Mouse (Mus musculus) limb, embryonic 12.5 days (tissue): ENCODE measurements around the gene Poc1b. TPM values are rescaled to one million over a fixed set of nuclear protein-coding genes. Genes with fewer than 3 reads are reported as not detected.

Experiments
- ATAC-seq: fragments of 200-750 bp; cut with Nextera tagmentation; 2 replicates; pipeline ENCODE4 v1.8.0; 2017; ENCODE audit warnings: low read depth, moderate TSS enrichment; ENCODE audit not compliant: insufficient number of reproducible peaks, insufficient read depth, low FRiP score, low TSS enrichment
- H3K27ac ChIP-seq: fragments of 300-500 bp; sonication (generic); 2 replicates; pipeline ENCODE4 v1.5.1; 2016; ENCODE audit warnings: mild to moderate bottlenecking, moderate library complexity
- H3K27me3 ChIP-seq: fragments of 300-500 bp; sonication (generic); 2 replicates; pipeline ENCODE4 v1.6.1; 2016; ENCODE audit warnings: mild to moderate bottlenecking, moderate library complexity
- H3K36me3 ChIP-seq: fragments of 300-500 bp; sonication (generic); 2 replicates; pipeline ENCODE4 v1.6.1; 2016; ENCODE audit warnings: mild to moderate bottlenecking, moderate library complexity
- H3K4me1 ChIP-seq: fragments of 300-500 bp; sonication (generic); replicated peaks from 2 replicates; pipeline ENCODE4 v1.6.1; 2016
- H3K4me2 ChIP-seq: fragments of 300-500 bp; sonication (generic); 2 replicates; pipeline ENCODE4 v1.6.1; 2016; ENCODE audit warnings: mild to moderate bottlenecking, moderate library complexity
- H3K4me3 ChIP-seq: fragments of 300-500 bp; sonication (generic); replicated peaks from 2 replicates; pipeline ENCODE4 v1.5.1; 2016; ENCODE audit warnings: mild to moderate bottlenecking
- H3K9ac ChIP-seq: fragments of 300-500 bp; sonication (generic); replicated peaks from 2 replicates; pipeline ENCODE4 v1.6.1; 2016; ENCODE audit warnings: mild to moderate bottlenecking, moderate library complexity
- H3K9me3 ChIP-seq: fragments of 300-500 bp; sonication (generic); 2 replicates; pipeline ENCODE4 v1.6.1; 2016; ENCODE audit warnings: mild to moderate bottlenecking, moderate library complexity
- WGBS: fragments of 180-500 bp; shearing (Covaris S2); methylation state at CpG from one replicate; pipeline ENCODE4 v1.1.7; 2016; 5-methylcytosine and 5-hydroxymethylcytosine counted together
- polyA plus RNA-seq: library from polyadenylated mRNA; unstranded; fragments of >200 nt; fragmentation: Nextera tagmentation; extraction: Ambion mirVana; gene quantifications from 2 replicates; pipeline ENCODE4 v1.2.1, GENCODE M21; 2016

Gene Poc1b
- polyA plus RNA-seq = 22.7 and 26.8 TPM in 2 replicates

GRCm38 (mm10) chr10:99106703-99107631, at the start of gene Poc1b:
Gene Poc1b (plus strand): TSS chr10:99107036.
- ATAC-seq = peak; percentile 92
- peak within 1 kb of the TSS; percentile 98 for H3K4me3 ChIP-seq
- H3K36me3 ChIP-seq = peaks cover 16% of the 10 kb centered on the region
- H3K9me3 ChIP-seq = no peaks in the 10 kb centered on the region
- under 1% methylated on average over 106 of the region's 106 CpGs for whole genome bisulfite sequencing
- H3K9ac ChIP-seq = peak within 1 kb of the TSS; percentile 89
- H3K4me2 ChIP-seq = peak within 1 kb of the TSS; percentile 91
- H3K27ac ChIP-seq = peak within 1 kb of the TSS; percentile 91
- H3K27me3 ChIP-seq = no peaks in the 10 kb centered on the region
- H3K4me1 ChIP-seq = peaks cover 15% of the 10 kb centered on the region

GRCm38 (mm10) chr10:99060588-99060987, 46.2 kb upstream of the Poc1b start:
- Histone ChIP-seq H3K27me3 (no peaks in the 10 kb centered on the region), H3K36me3 (no peaks in the 10 kb centered on the region), H3K4me1 (no peaks in the 10 kb centered on the region), H3K4me2 (no peak overlapping the region), H3K9me3 (no peaks in the 10 kb centered on the region), H3K4me3 (no peak overlapping the region), H3K9ac (no peak overlapping the region), H3K27ac (no peak overlapping the region)
- ATAC-seq = no peak
- 91% methylated on average over 7 of the region's 7 CpGs for WGBS

GRCm38 (mm10) chr10:99061418-99061817, 45.4 kb upstream of the Poc1b start:
- Histone ChIP-seq H3K4me2 (no peak overlapping the region), H3K36me3 (no peaks in the 10 kb centered on the region), H3K4me1 (no peaks in the 10 kb centered on the region), H3K9me3 (no peaks in the 10 kb centered on the region), H3K27ac (no peak overlapping the region), H3K4me3 (no peak overlapping the region), H3K27me3 (no peaks in the 10 kb centered on the region), H3K9ac (no peak overlapping the region)
- WGBS = 91% methylated on average over 10 of the region's 10 CpGs
- no peak for ATAC-seq

GRCm38 (mm10) chr10:99062546-99062945, 44.3 kb upstream of the Poc1b start:
- no peak for ATAC-seq
- 80% methylated on average over 5 of the region's 5 CpGs for WGBS
- H3K27me3 ChIP-seq = no peaks in the 10 kb centered on the region
- H3K4me3 ChIP-seq = no peak overlapping the region
- H3K27ac ChIP-seq = no peak overlapping the region
- H3K9me3 ChIP-seq = no peaks in the 10 kb centered on the region
- no peak overlapping the region for H3K4me2 ChIP-seq
- H3K4me1 ChIP-seq = no peaks in the 10 kb centered on the region
- H3K9ac ChIP-seq = no peak overlapping the region
- no peaks in the 10 kb centered on the region for H3K36me3 ChIP-seq

- no peak for ATAC-seq
- Histone ChIP-seq H3K4me2 (no peak overlapping the region), H3K4me1 (no peaks in the 10 kb centered on the region), H3K27ac (no peak overlapping the region), H3K36me3 (no peaks in the 10 kb centered on the region), H3K27me3 (no peaks in the 10 kb centered on the region), H3K9me3 (no peaks in the 10 kb centered on the region), H3K9ac (no peak overlapping the region), H3K4me3 (no peak overlapping the region)
- 89% methylated on average over 18 of the region's 18 CpGs for WGBS
Measured at GRCm38 (mm10) chr10:99076113-99076895, 30.5 kb upstream of the Poc1b start.

- Histone ChIP-seq H3K4me3 (no peak overlapping the region), H3K27ac (no peak overlapping the region), H3K36me3 (no peaks in the 10 kb centered on the region), H3K27me3 (no peaks in the 10 kb centered on the region), H3K4me2 (no peak overlapping the region), H3K9me3 (no peaks in the 10 kb centered on the region), H3K4me1 (no peaks in the 10 kb centered on the region), H3K9ac (no peak overlapping the region)
- ATAC-seq = no peak
- WGBS = 83% methylated on average over 2 of the region's 2 CpGs
Measured at GRCm38 (mm10) chr10:99078621-99079020, 28.2 kb upstream of the Poc1b start.

- H3K4me2 ChIP-seq = no peak overlapping the region
- H3K36me3 ChIP-seq = no peaks in the 10 kb centered on the region
- no peak overlapping the region for H3K27ac ChIP-seq
- H3K9ac ChIP-seq = no peak overlapping the region
- 87% methylated on average over 10 of the region's 10 CpGs for WGBS
- no peaks in the 10 kb centered on the region for H3K4me1 ChIP-seq
- H3K4me3 ChIP-seq = no peak overlapping the region
- 0 out of 2 replicates have a peak, but pooled peaks cover 4% of the 10 kb centered on the region for H3K27me3 ChIP-seq
- no peaks in the 10 kb centered on the region for H3K9me3 ChIP-seq
- no peak for ATAC-seq
Measured at GRCm38 (mm10) chr10:99081569-99081990, 25.3 kb upstream of the Poc1b start.

GRCm38 (mm10) chr10:99083431-99084003, 23.3 kb upstream of the Poc1b start:
- WGBS = 89% methylated on average over 14 of the region's 14 CpGs
- Histone ChIP-seq H3K27me3 (0 out of 2 replicates have a peak, but pooled peaks cover 4% of the 10 kb centered on the region), H3K4me3 (no peak overlapping the region), H3K36me3 (no peaks in the 10 kb centered on the region), H3K9me3 (no peaks in the 10 kb centered on the region), H3K27ac (no peak overlapping the region), H3K4me2 (no peak overlapping the region), H3K4me1 (no peaks in the 10 kb centered on the region), H3K9ac (no peak overlapping the region)
- no peak for ATAC-seq

GRCm38 (mm10) chr10:99084397-99085239, 22.2 kb upstream of the Poc1b start:
- H3K4me3 ChIP-seq = no peak overlapping the region
- no peak for ATAC-seq

GRCm38 (mm10) chr10:99085240-99085587, 21.6 kb upstream of the Poc1b start:
- ATAC-seq = no peak; the same call in 1 of the 2 replicates
- H3K4me2 ChIP-seq = no peak overlapping the region
- no peaks in the 10 kb centered on the region for H3K9me3 ChIP-seq
- no peak overlapping the region for H3K27ac ChIP-seq
- H3K27me3 ChIP-seq = 0 out of 2 replicates have a peak, but pooled peaks cover 4% of the 10 kb centered on the region
- H3K4me1 ChIP-seq = no peaks in the 10 kb centered on the region
- no peak overlapping the region for H3K4me3 ChIP-seq
- H3K36me3 ChIP-seq = no peaks in the 10 kb centered on the region
- H3K9ac ChIP-seq = no peak overlapping the region
- 67% methylated on average over 6 of the region's 6 CpGs for WGBS

More at GRCm38 (mm10) chr10:99084397-99085239, 22.2 kb upstream of the Poc1b start:
- Histone ChIP-seq H3K27me3 (0 out of 2 replicates have a peak, but pooled peaks cover 4% of the 10 kb centered on the region), H3K27ac (no peak overlapping the region), H3K4me1 (no peaks in the 10 kb centered on the region), H3K36me3 (no peaks in the 10 kb centered on the region), H3K9me3 (no peaks in the 10 kb centered on the region), H3K9ac (no peak overlapping the region), H3K4me2 (no peak overlapping the region)
- WGBS = 49% methylated on average over 23 of the region's 23 CpGs
